Comparison of ENCODE assay signal across 23 mouse cellular contexts in the genomic region with DNA sequence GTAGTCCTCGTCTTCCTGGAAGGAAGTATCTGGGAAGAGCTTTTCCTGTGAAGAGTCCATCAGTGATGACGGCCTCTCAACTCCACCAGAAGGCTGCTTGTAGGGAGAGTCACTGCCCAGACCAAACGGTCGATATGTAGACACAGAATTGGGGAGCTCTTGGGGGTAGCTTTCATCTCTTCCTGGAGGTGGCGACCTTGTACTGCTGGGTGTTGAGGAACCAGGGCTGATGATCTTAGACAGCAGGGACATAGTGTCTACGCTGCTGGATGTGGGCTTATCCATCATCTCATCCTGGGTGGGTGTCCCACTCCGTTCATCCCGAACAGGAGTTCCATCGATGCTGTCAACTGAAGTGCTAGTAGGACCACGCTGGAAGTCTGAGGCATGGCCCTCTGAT. TPM values are rescaled to one million over a fixed set of nuclear protein-coding genes. Genes with fewer than 3 reads are reported as not detected.
DNase-seq lines count a peak whose midpoint lies in the region; ATAC-seq and TF ChIP-seq lines count a peak whose summit lies in the region.
"Had no signal": no experiment of that assay in that cellular context is flagged by ENCODE, and none has a peak within 500 bp of the region (broad histone marks: within the 10 kb centered on the region; RNA-seq: fewer than 3 reads in every experiment).

No protein-coding gene starts in this region.

- no peak for ATAC-seq in heart, embryonic 11.5 days (replicated peaks; ENCODE audit: insufficient number of reproducible peaks, low FRiP score, low TSS enrichment)
- no peak for ATAC-seq in liver, postnatal 0 days
- no peak for ATAC-seq in liver, embryonic 12.5 days
- ATAC-seq in inflammation-experienced regulatory T-cells, adult 6 months, result no peak

- H3K27me3 ChIP-seq in heart, embryonic 11.5 days (ENCODE audit: control insufficient read depth, insufficient read depth, low read length), result no peaks in the 10 kb centered on the region
- no peaks in the 10 kb centered on the region for H3K27me3 ChIP-seq in liver, postnatal 0 days (ENCODE audit: insufficient read depth, low read length)
- no peaks in the 10 kb centered on the region for H3K27me3 ChIP-seq in liver, embryonic 12.5 days (replicated peaks)
- no peaks in the 10 kb centered on the region for H3K27me3 ChIP-seq in splenic B cell, adult 2 months (ENCODE audit: control insufficient read depth, insufficient read depth, low read length, poor library complexity, severe bottlenecking)
- H3K27me3 ChIP-seq: embryonic facial prominence, embryonic 12.5 days; forebrain, embryonic 12.5 days; limb, embryonic 13.5 days; liver, embryonic 15.5 days; midbrain, embryonic 12.5 days had no signal

- no peaks in the 10 kb centered on the region for H3K9me3 ChIP-seq in heart, embryonic 11.5 days (replicated peaks; ENCODE audit: control insufficient read depth, low read length)
- no peaks in the 10 kb centered on the region for H3K9me3 ChIP-seq in liver, postnatal 0 days (ENCODE audit: low read length)
- no peaks in the 10 kb centered on the region for H3K9me3 ChIP-seq in liver, embryonic 12.5 days (replicated peaks)
- H3K9me3 ChIP-seq: embryonic facial prominence, embryonic 12.5 days; forebrain, embryonic 12.5 days; limb, embryonic 13.5 days; liver, embryonic 15.5 days; midbrain, embryonic 12.5 days had no signal

- no peak overlapping the region for H3K27ac ChIP-seq in heart, embryonic 11.5 days (ENCODE audit: low read depth, low read length)
- H3K27ac ChIP-seq in liver, postnatal 0 days (ENCODE audit: low read depth), result no peak overlapping the region
- no peak overlapping the region for H3K27ac ChIP-seq in liver, embryonic 12.5 days
- H3K27ac ChIP-seq: embryonic facial prominence, embryonic 12.5 days; forebrain, embryonic 12.5 days; limb, embryonic 13.5 days; liver, embryonic 15.5 days; midbrain, embryonic 12.5 days had no signal

- H3K4me2 ChIP-seq in heart, embryonic 11.5 days, result no peak overlapping the region
- H3K4me2 ChIP-seq in liver, postnatal 0 days (ENCODE audit: low read depth, low read length), result no peak overlapping the region
- H3K4me2 ChIP-seq in liver, embryonic 12.5 days, result no peak overlapping the region
- H3K4me2 ChIP-seq: embryonic facial prominence, embryonic 12.5 days; forebrain, embryonic 12.5 days; limb, embryonic 13.5 days; liver, embryonic 15.5 days; midbrain, embryonic 12.5 days had no signal

- H3K4me3 ChIP-seq in heart, embryonic 11.5 days (ENCODE audit: low read depth, low read length), result no peak overlapping the region
- no peak overlapping the region for H3K4me3 ChIP-seq in liver, postnatal 0 days (ENCODE audit: low read depth, low read length)
- no peak overlapping the region for H3K4me3 ChIP-seq in liver, embryonic 12.5 days
- H3K4me3 ChIP-seq: embryonic facial prominence, embryonic 12.5 days; erythroblast, embryonic 14.5 days; forebrain, embryonic 12.5 days; limb, embryonic 13.5 days; liver, embryonic 15.5 days; midbrain, embryonic 12.5 days had no signal

- DNase-seq in heart, adult 11 months, result peak; percentile 87
- no peak for DNase-seq in liver, postnatal 0 days
- DNase-seq in adipocyte (ENCODE audit: low spot score), result peak; percentile 6
- peak; percentile 14 for DNase-seq in splenic B cell, adult 2 months (ENCODE audit: low read depth, low spot score)
- no peak for DNase-seq in right cerebral cortex, postnatal 36 days (ENCODE audit: low spot score in 2 of 2)
- DNase-seq: adrenal gland, adult 2 months; B cell, adult 2 months; cerebellum, adult 11-12 months; cerebellum, postnatal 25 days; gastrocnemius, postnatal 36 days; heart, postnatal 10 days; kidney, adult 8-10 months; kidney, postnatal 10 days; layer of hippocampus, postnatal 36 days had no signal

- H3K4me1 ChIP-seq in heart, embryonic 11.5 days (ENCODE audit: control insufficient read depth, insufficient read depth, low read length), result peaks cover 4% of the 10 kb centered on the region; the same call in 1 of the 2 replicates
- H3K4me1 ChIP-seq in liver, postnatal 0 days (ENCODE audit: insufficient read depth), result no peaks in the 10 kb centered on the region
- H3K4me1 ChIP-seq in liver, embryonic 12.5 days, result no peaks in the 10 kb centered on the region
- H3K4me1 ChIP-seq: embryonic facial prominence, embryonic 12.5 days; forebrain, embryonic 12.5 days; limb, embryonic 13.5 days; liver, embryonic 15.5 days; midbrain, embryonic 12.5 days had no signal

- 87% methylated on average over 10 of the region's 10 CpGs for WGBS in heart, embryonic 11.5 days (ENCODE audit: insufficient replicate concordance)
- WGBS in liver, postnatal 0 days (ENCODE audit: insufficient replicate concordance), result 86% methylated on average over 10 of the region's 10 CpGs
- WGBS in liver, embryonic 12.5 days (ENCODE audit: insufficient replicate concordance), result 85% methylated on average over 10 of the region's 10 CpGs

- TF ChIP-seq EP300 in liver, postnatal 0 days (IDR thresholded peaks at IDR 0.05; ENCODE audit: low read depth), result no peak

- peaks cover 30% of the 10 kb centered on the region for H3K36me3 ChIP-seq in heart, embryonic 11.5 days (ENCODE audit: control insufficient read depth, insufficient read depth, low read length)
- H3K36me3 ChIP-seq in liver, postnatal 0 days (replicated peaks; ENCODE audit: insufficient read depth, low read length), result peaks cover 41% of the 10 kb centered on the region
- peaks cover 62% of the 10 kb centered on the region for H3K36me3 ChIP-seq in liver, embryonic 12.5 days
- peaks cover 26% of the 10 kb centered on the region for H3K36me3 ChIP-seq in splenic B cell, adult 2 months (ENCODE audit: control insufficient read depth, insufficient read depth, low read length, poor library complexity, severe bottlenecking)

- H3K9ac ChIP-seq in heart, embryonic 11.5 days (ENCODE audit: low read depth, low read length), result no peak overlapping the region
- no peak overlapping the region for H3K9ac ChIP-seq in liver, postnatal 0 days (replicated peaks)
- H3K9ac ChIP-seq in liver, embryonic 12.5 days, result no peak overlapping the region
- H3K9ac ChIP-seq: embryonic facial prominence, embryonic 12.5 days; forebrain, embryonic 12.5 days; limb, embryonic 13.5 days; liver, embryonic 15.5 days; midbrain, embryonic 12.5 days had no signal

- peak; percentile 42 for TF ChIP-seq CTCF in liver, postnatal 0 days (IDR thresholded peaks at IDR 0.05; ENCODE audit: low read depth)

RNA-seq across cellular contexts. Expression of a gene that starts 5.5 kb away (rescaled TPM):
- polyA plus RNA-seq in heart, embryonic 11.5 days (2014; fragmentation: Nextera tagmentation; extraction: Ambion mirVana), result 42.2 and 46.1 TPM in 2 replicates
- polyA plus RNA-seq in liver, postnatal 0 days (2015; fragmentation: Nextera tagmentation; extraction: Ambion mirVana), result 16.4 and 21.0 TPM in 2 replicates
- polyA plus RNA-seq in liver, embryonic 12.5 days (2016; fragmentation: Nextera tagmentation; extraction: Ambion mirVana), result 66.1 and 66.3 TPM in 2 replicates
- 10 to 100 TPM; 47.7 to 80.0 (median 79.5) TPM for polyA plus RNA-seq in inflammation-experienced regulatory T-cells, adult 6 months (2017; shearing (Covaris generic))

RNA-seq across cellular contexts. Expression of a gene that starts 26.2 kb away (rescaled TPM):
- polyA plus RNA-seq in heart, embryonic 11.5 days (2014; fragmentation: Nextera tagmentation; extraction: Ambion mirVana), result 85.0 and 86.7 TPM in 2 replicates
- polyA plus RNA-seq in liver, postnatal 0 days (2015; fragmentation: Nextera tagmentation; extraction: Ambion mirVana), result 81.2 and 90.1 TPM in 2 replicates
- 14.1 and 15.2 TPM in 2 replicates for polyA plus RNA-seq in liver, embryonic 12.5 days (2016; fragmentation: Nextera tagmentation; extraction: Ambion mirVana)
- 100 to 1,000 TPM in 1 of 3 experiments, 10 to 100 TPM in 2; 30.0 to 103 (median 70.1) TPM for polyA plus RNA-seq in inflammation-experienced regulatory T-cells, adult 6 months (2017; shearing (Covaris generic))

RNA-seq across cellular contexts. Expression of a gene that starts 53.1 kb away (rescaled TPM):
- 20.5 and 25.0 TPM in 2 replicates for polyA plus RNA-seq in heart, embryonic 11.5 days (2014; fragmentation: Nextera tagmentation; extraction: Ambion mirVana)
- 7.1 and 8.2 TPM in 2 replicates for polyA plus RNA-seq in liver, postnatal 0 days (2015; fragmentation: Nextera tagmentation; extraction: Ambion mirVana)
- polyA plus RNA-seq in liver, embryonic 12.5 days (2016; fragmentation: Nextera tagmentation; extraction: Ambion mirVana), result 11.8 and 14.1 TPM in 2 replicates
- polyA plus RNA-seq in inflammation-experienced regulatory T-cells, adult 6 months (2017; shearing (Covaris generic)), result 10 to 100 TPM; 22.7 to 35.5 (median 27.1) TPM

Comparison
In these comparisons a context has a peak if more than half of its experiments do, and no peak if none do; other contexts are left out.
1. DNase-seq: peak in heart, adult 11 months (single experiment), adipocyte (single experiment) and splenic B cell, adult 2 months (single experiment); none in liver, postnatal 0 days (single experiment) and right cerebral cortex, postnatal 36 days (0 of 2).